Mouse (Mus musculus) lung, adult 2 months (tissue): ENCODE measurements at regions not wholly inside any gene's neighbourhood (a gene's known extent, or its start where the extent isn't known, plus 50 kb on each side); places are given as distances from the start of the nearest gene placed in this dataset.

ENCODE experiments used
- CTCF ChIP-seq: fragments of 200-500 bp; IDR thresholded peaks from 2 replicates; pipeline ENCODE4 v1.5.1; 2011; ENCODE audit warnings: mild to moderate bottlenecking, low read length, control low read depth; ENCODE audit not compliant: insufficient read depth
- POLR2A ChIP-seq: fragments of 200-500 bp; IDR thresholded peaks from 2 replicates; pipeline ENCODE4 v1.6.1; 2011; ENCODE audit warnings: low read depth, mild to moderate bottlenecking, control low read depth, low read length, borderline replicate concordance; ENCODE audit errors: extremely low read depth

- TF ChIP-seq CTCF (no peak), POLR2A (no peak)
Observed at GRCm38 (mm10) chr15:3711764-3712163, 128.5 kb upstream of the Ghr start.
